Mouse (Mus musculus) limb, embryonic 11.5 days (tissue): ENCODE results near the gene Pcolce. TPM values are rescaled to one million over a fixed set of nuclear protein-coding genes. Genes with fewer than 3 reads are reported as not detected.
A peak's percentile ranks its signal among the peaks of the same experiment; 100 is the strongest.
"Not testable (repeated sequence)": the region's sequence is repeated elsewhere in the genome, so short reads cannot be mapped to it uniquely, and the experiment has no call there.

Experiments
- ATAC-seq: fragments of 200-750 bp; cut with Nextera tagmentation; 2 replicates; pipeline ENCODE4 v1.8.0; 2017; ENCODE audit warnings: low read depth; ENCODE audit not compliant: insufficient number of reproducible peaks, low FRiP score, low TSS enrichment
- DNase-seq: peaks from one replicate; pipeline ENCODE4 v3.0.0-alpha.2; 2015; ENCODE audit warnings: low spot score
- H3K27ac ChIP-seq: fragments of 300-500 bp; sonication (generic); replicated peaks from 2 replicates; pipeline ENCODE4 v1.5.1; 2014; ENCODE audit warnings: low read depth, mild to moderate bottlenecking, low read length
- H3K27me3 ChIP-seq: fragments of 300-500 bp; sonication (generic); 2 replicates; pipeline ENCODE4 v1.6.1; 2014; ENCODE audit warnings: mild to moderate bottlenecking, low read length, mixed read lengths; ENCODE audit not compliant: control insufficient read depth, insufficient read depth
- H3K36me3 ChIP-seq: fragments of 300-500 bp; sonication (generic); 2 replicates; pipeline ENCODE4 v1.6.1; 2014; ENCODE audit warnings: mild to moderate bottlenecking, low read length, moderate library complexity, mixed read lengths; ENCODE audit not compliant: control insufficient read depth, insufficient read depth
- H3K4me1 ChIP-seq: fragments of 300-500 bp; sonication (generic); 2 replicates; pipeline ENCODE4 v1.6.1; 2014; ENCODE audit warnings: low read length, mixed read lengths; ENCODE audit not compliant: control insufficient read depth, insufficient read depth
- H3K4me2 ChIP-seq: fragments of 300-500 bp; sonication (generic); 2 replicates; pipeline ENCODE4 v1.6.1; 2014; ENCODE audit warnings: low read depth, mild to moderate bottlenecking, moderate library complexity; ENCODE audit not compliant: severe bottlenecking
- H3K4me3 ChIP-seq: fragments of 300-500 bp; sonication (generic); 2 replicates; pipeline ENCODE4 v1.5.1; 2014; ENCODE audit warnings: low read depth, low read length
- H3K9ac ChIP-seq: fragments of 300-500 bp; sonication (generic); 2 replicates; pipeline ENCODE4 v1.6.1; 2014; ENCODE audit warnings: mild to moderate bottlenecking, low read length
- H3K9me3 ChIP-seq: fragments of 300-500 bp; sonication (generic); 2 replicates; pipeline ENCODE4 v1.6.1; 2016; ENCODE audit warnings: low read length; ENCODE audit not compliant: control insufficient read depth
- WGBS: fragments of 180-500 bp; shearing (Covaris S2); extraction: QIAGEN DNeasy Blood & Tissue Kit; methylation state at CpG from one replicate; pipeline ENCODE4 v1.1.7; 2014; 5-methylcytosine and 5-hydroxymethylcytosine counted together
- polyA plus RNA-seq: library from polyadenylated mRNA; unstranded; fragments of >200 nt; fragmentation: Nextera tagmentation; extraction: Ambion mirVana; gene quantifications from 2 replicates; pipeline ENCODE4 v1.2.1, GENCODE M21; 2014

The Pcolce gene
- polyA plus RNA-seq, 1 experiment from 2014 or later, result 150 TPM

DNA sequence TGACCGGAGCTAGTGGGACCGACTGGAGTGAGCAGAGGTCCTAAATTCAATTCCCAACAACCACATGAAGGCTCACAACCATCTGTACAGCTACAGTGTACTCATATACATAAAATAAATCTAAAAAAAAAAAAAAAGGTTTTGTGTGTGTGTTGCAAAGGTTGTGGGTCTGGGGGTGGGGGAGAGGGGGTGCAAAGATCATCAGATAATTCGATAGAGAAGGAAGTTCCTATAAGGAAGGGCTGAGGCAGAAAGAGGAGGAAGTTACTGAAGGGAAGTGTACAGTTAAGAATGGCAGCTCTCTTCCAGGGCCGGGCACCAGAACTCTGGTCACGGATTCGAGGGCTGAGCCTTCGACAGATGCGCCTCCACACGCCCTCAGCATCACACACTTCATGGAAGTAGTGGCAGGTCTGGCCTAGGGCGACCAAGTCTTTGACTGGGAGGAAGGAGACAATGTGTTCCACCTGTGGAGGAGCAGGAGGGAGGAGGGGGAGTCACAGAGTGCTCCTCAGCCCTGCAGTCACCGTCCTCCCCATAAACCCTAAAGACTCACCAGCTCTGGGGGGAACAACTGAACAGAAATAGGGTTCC is 10.4 kb upstream of the Pcolce start:
- Histone ChIP-seq H3K27me3 (no peaks in the 10 kb centered on the region), H3K4me2 (no peak overlapping the region), H3K27ac (no peak overlapping the region), H3K4me1 (peaks cover 3% of the 10 kb centered on the region; the same call in 1 of the 2 replicates), H3K9me3 (no peaks in the 10 kb centered on the region), H3K4me3 (no peak overlapping the region), H3K36me3 (no peaks in the 10 kb centered on the region), H3K9ac (no peak overlapping the region)
- DNase-seq (no peak), ATAC-seq (no peak)
- 87% methylated on average over 11 of the region's 11 CpGs for WGBS

DNA sequence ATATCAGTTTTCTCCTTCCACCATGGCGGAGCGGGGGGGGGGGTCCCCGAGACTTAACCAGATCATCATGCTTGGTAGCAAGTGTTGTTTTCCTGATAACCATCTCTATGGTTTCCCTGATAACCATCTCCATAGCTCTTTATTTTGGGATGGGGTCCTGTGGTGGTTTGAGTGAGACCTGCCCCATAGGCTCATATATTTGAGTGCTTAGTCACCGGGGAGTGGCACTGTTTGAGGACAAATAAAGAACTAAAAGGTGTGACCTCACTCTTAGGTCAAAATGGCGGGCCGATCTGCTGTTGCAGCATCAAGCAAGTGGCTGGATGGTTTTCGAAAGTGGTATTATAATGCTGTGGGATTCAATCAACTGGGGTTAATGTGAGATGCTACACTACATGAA is 1.8 kb upstream of the Pcolce start:
- DNase-seq (no peak), ATAC-seq (no peak)
- H3K27ac ChIP-seq, result no peak overlapping the region
- H3K27me3 ChIP-seq, result no peaks in the 10 kb centered on the region
- H3K9me3 ChIP-seq, result no peaks in the 10 kb centered on the region
- H3K9ac ChIP-seq, result no peak overlapping the region
- H3K4me3 ChIP-seq, result no peak overlapping the region
- H3K4me2 ChIP-seq, result no peak overlapping the region
- H3K4me1 ChIP-seq, result peaks cover 28% of the 10 kb centered on the region
- WGBS, result 92% methylated on average over 7 of the region's 7 CpGs
- no peaks in the 10 kb centered on the region for H3K36me3 ChIP-seq

DNA sequence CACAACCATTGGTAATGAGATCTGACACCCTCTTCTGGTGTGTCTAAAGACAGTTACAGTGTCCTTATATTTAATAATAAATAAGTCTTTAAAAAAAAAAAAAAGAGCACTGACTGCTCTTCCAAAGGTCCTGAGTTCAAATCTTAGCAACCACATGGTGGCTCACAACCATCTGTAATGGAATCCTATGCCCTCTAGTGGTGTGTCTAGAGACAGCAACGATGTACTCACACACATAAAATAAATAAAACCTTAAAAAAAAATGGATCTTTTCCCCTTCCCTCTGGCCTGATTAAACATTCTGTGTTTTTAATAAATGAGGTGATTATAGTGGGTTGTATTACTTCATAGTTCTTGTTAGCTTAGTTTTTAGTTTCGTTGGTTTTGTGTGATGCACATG is 1.3 kb upstream of the Pcolce start:
- ATAC-seq, H3K9me3 ChIP-seq, DNase-seq, H3K27me3 ChIP-seq, H3K9ac ChIP-seq, H3K4me3 ChIP-seq, H3K27ac ChIP-seq, H3K4me2 ChIP-seq, H3K36me3 ChIP-seq: not testable (repeated sequence)
- H3K4me1 ChIP-seq, result peaks cover 28% of the 10 kb centered on the region
- 91% methylated on average over 2 of the region's 2 CpGs for WGBS

DNA sequence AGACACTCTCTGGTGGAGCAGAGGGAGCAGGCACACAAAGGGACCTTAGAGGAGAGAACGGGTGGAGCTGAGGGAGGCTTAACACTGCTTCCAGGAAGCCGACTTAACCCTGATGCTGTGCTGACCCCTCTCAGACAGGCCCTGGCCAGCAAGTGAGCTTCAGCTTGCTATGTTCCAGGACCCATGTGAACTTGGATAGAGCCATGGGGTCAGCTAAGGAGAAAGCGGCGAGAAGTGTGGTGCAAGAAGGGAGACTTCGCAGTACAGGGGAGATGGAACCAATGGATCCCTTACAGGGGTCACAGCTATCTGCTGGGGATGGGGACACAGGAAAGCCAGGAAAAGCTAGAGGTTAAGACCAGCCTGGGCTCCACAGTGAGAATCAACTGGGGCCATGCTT is 508 bp downstream of the Pcolce start:
- H3K9me3 ChIP-seq, result no peaks in the 10 kb centered on the region
- H3K27me3 ChIP-seq, result no peaks in the 10 kb centered on the region
- no peak for ATAC-seq
- DNase-seq, result no peak
- H3K4me3 ChIP-seq, result no peak overlapping the region
- peak overlapping the region; percentile 41 for H3K9ac ChIP-seq
- peak overlapping the region; percentile 97; the same call in 1 of the 2 replicates for H3K27ac ChIP-seq
- WGBS, result 72% methylated on average over 5 of the region's 5 CpGs
- H3K4me2 ChIP-seq, result no peak overlapping the region
- H3K36me3 ChIP-seq, result no peaks in the 10 kb centered on the region
- H3K4me1 ChIP-seq, result peaks cover 46% of the 10 kb centered on the region

DNA sequence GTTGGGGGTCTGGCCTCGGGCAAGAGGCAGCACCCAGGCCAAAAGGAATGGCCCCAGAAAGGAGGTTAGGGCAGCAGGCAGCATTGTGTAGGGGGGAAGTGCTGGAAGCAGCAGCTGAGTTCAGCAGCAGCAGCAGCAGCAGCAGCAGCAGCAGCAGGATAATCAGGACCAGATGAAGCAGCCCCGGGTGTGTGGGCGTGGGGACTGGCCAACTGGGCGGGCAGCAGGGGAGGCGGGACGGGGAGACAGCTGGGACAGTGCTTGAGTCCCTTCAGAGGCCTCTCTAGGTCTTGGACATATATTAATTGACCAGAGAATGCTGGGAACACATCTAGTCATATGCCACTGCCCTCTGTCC is 2.4 kb downstream of the Pcolce start:
- DNase-seq (peak; percentile 92), ATAC-seq (peak; percentile 28)
- WGBS, result 0% methylated on average over 6 of the region's 6 CpGs
- peak overlapping the region; percentile 30 for H3K4me3 ChIP-seq
- H3K9me3 ChIP-seq, result no peaks in the 10 kb centered on the region
- H3K36me3 ChIP-seq, result peaks cover 3% of the 10 kb centered on the region; the same call in 1 of the 2 replicates
- peak overlapping the region; percentile 49 for H3K9ac ChIP-seq
- H3K27me3 ChIP-seq, result no peaks in the 10 kb centered on the region
- H3K4me2 ChIP-seq, result peak overlapping the region; percentile 57
- H3K27ac ChIP-seq, result peak overlapping the region; percentile 97
- H3K4me1 ChIP-seq, result peaks cover 50% of the 10 kb centered on the region

DNA sequence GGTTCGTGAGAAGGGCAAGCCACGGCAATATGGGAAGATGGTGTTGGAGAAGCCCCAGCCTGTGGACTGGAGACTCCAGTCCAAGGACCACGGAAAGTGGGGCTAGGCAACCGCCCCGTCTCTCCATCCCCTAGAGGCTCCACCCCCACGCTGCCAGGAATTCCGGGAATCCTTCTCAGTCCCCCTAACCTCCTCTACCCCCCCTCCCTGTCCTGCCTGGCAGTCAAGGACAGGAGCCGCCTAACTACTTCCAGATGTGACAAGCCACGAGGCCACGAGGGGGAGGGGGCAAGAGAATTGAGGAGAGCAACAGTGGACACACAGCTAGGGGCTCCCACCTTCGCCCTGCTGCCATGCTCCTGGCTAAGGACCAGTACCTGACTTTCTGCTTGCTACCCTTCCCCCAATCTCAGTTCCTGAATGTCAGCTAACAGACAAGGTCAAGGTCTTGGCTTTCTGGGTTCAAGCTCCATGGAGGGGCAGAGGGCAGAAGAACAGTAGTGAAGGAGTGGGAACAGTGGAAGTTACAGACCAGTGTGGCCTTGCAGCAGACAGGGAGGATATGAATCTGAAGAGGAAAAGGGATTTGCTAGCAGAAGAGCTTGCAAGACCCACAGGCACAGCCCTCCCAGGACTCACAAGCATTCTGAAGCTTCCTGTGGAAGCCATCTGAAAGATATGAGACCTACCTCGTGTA is 2.9 kb downstream of the Pcolce start:
- H3K27me3 ChIP-seq, result no peaks in the 10 kb centered on the region
- peak overlapping the region; percentile 57 for H3K4me2 ChIP-seq
- H3K9ac ChIP-seq, result peak overlapping the region; percentile 49
- H3K9me3 ChIP-seq, result no peaks in the 10 kb centered on the region
- ATAC-seq, result peak; percentile 86
- peak overlapping the region; percentile 30 for H3K4me3 ChIP-seq
- peak overlapping the region; percentile 97 for H3K27ac ChIP-seq
- peaks cover 50% of the 10 kb centered on the region for H3K4me1 ChIP-seq
- peak; percentile 97 for DNase-seq
- peaks cover 3% of the 10 kb centered on the region; the same call in 1 of the 2 replicates for H3K36me3 ChIP-seq
- whole genome bisulfite sequencing, result under 1% methylated on average over 12 of the region's 12 CpGs

DNA sequence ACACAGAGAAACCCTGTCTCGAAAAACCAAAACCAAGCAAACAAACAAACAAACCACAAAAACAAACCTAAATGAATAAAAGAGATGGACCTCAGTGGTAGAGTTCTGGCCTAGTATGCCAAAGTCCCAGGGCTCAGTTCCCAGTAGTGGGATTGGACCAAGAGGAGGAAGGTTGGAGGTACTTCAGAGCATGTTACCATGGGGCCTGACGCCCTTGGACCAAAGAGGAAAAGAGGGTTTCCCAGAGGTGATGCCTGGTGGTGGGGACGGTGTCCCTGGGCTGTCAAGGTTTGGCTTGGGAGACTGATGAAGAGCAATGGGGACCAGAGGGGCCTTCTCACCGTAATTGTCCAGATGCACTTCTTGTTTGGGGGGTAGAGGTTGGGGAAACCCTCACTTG is 3.5 kb downstream of the Pcolce start:
- no peak for ATAC-seq
- peak overlapping the region; percentile 30 for H3K4me3 ChIP-seq
- 39% methylated on average over 4 of the region's 4 CpGs for WGBS
- DNase-seq, result no peak
- peak overlapping the region; percentile 97 for H3K27ac ChIP-seq
- peak overlapping the region; percentile 49; the same call in 1 of the 2 replicates for H3K9ac ChIP-seq
- no peaks in the 10 kb centered on the region for H3K27me3 ChIP-seq
- H3K4me1 ChIP-seq, result peaks cover 50% of the 10 kb centered on the region
- H3K4me2 ChIP-seq, result peak overlapping the region; percentile 57
- no peaks in the 10 kb centered on the region for H3K9me3 ChIP-seq
- H3K36me3 ChIP-seq, result peaks cover 6% of the 10 kb centered on the region; the same call in 1 of the 2 replicates

DNA sequence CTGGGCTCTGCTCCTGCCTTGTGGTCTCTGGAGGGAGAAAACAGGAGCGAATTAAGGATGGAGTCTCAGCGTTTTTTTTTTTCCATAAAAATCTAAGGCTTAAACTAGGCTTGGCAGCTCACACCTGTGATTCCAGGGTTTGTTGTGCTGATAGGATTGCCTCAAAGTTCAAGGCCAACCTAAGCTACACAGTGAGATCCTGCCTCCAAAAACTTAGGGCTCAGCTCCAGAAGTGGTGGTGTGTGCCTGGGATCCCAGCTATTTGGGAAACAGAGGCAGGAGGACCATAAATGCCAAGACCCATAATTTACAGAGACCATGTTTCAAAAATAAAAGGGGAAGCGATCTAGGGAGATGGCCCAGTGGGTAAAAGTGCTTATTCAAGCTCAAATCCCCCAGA is 4.3 kb downstream of the Pcolce start:
- Histone ChIP-seq H3K9ac (peak overlapping the region; percentile 50; the same call in 1 of the 2 replicates), H3K4me3 (peak overlapping the region; percentile 30; the same call in 1 of the 2 replicates), H3K36me3 (peaks cover 6% of the 10 kb centered on the region; the same call in 1 of the 2 replicates), H3K27me3 (no peaks in the 10 kb centered on the region), H3K9me3 (no peaks in the 10 kb centered on the region), H3K4me2 (peak overlapping the region; percentile 57), H3K27ac (peak overlapping the region; percentile 30; the same call in 1 of the 2 replicates), H3K4me1 (peaks cover 50% of the 10 kb centered on the region)
- 42% methylated on average over 3 of the region's 3 CpGs for WGBS
- no peak for DNase-seq
- no peak for ATAC-seq
